Mouse (Mus musculus) ES-E14 (cell line): ENCODE results near the gene Snai1.

Experiments used
- HCFC1 ChIP-seq: IDR thresholded peaks from 2 replicates; pipeline ENCODE4 v1.6.1; 2012; ENCODE audit warnings: low read length, inconsistent platforms, borderline replicate concordance; ENCODE audit not compliant: insufficient read depth
- MAFK ChIP-seq: IDR thresholded peaks from 2 replicates; pipeline ENCODE4 v1.6.1; 2014; ENCODE audit warnings: mild to moderate bottlenecking, low read depth, low read length, inconsistent platforms; ENCODE audit not compliant: insufficient read depth

DNA sequence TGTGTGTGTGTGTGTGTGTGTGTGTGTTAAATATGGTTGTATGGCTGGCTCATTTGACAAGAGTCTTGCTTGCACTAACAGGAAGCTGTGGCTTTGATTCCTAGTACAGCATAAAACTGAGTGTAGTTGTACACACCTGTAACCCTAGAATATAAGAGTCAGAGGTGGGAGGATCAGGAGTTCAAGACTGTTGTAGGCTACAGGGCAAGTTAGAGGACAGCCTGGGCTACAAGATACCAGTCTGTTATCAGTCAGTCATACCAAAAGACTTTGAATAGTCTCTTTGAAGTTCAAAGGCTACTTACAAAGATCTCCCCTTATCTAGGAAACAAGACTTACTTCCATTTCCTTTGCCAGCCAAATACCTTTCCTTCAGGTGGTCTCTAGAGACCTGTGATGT is 4.1 kb upstream of the Snai1 start:
- TF ChIP-seq HCFC1 (no peak), MAFK (no peak)
